Mouse (Mus musculus) MEL (cell line): ENCODE data around the gene Rora. TPM values are rescaled to one million over a fixed set of nuclear protein-coding genes. Genes with fewer than 3 reads are reported as not detected.

ENCODE experiments used
- DNase-seq: peaks from one replicate; pipeline ENCODE4 v3.0.0; 2011; ENCODE audit warnings: low read depth, low spot score
- H3K27ac ChIP-seq: 2 replicates; pipeline ENCODE4 v1.5.1; 2012; ENCODE audit warnings: low read depth, mild to moderate bottlenecking, control low read depth, low read length, moderate library complexity; ENCODE audit not compliant: control insufficient read depth
- H3K27me3 ChIP-seq, 2 experiments: fragments of 150-350 bp in 1 of 2; sonication (generic) in 1 of 2; 2 replicates each; pipeline ENCODE4 v1.6.1; 2012; ENCODE audit warnings: low read length in 2 of 2, mild to moderate bottlenecking in 2 of 2, improper control_type of control experiment in 1 of 2, moderate library complexity in 1 of 2; ENCODE audit not compliant: insufficient read depth in 2 of 2, control insufficient read depth in 1 of 2
- H3K36me3 ChIP-seq, 2 experiments: 2 replicates each; pipeline ENCODE4 v1.6.1; 2012 to 2014; ENCODE audit warnings: low read length in 2 of 2, improper control_type of control experiment in 1 of 2, inconsistent platforms in 1 of 2, mild to moderate bottlenecking in 1 of 2; ENCODE audit not compliant: insufficient read depth in 2 of 2, control insufficient read depth in 1 of 2
- H3K4me1 ChIP-seq, 2 experiments: fragments of 150-350 bp in 1 of 2; sonication (generic) in 1 of 2; 2 replicates each; pipeline ENCODE4 v1.6.1; 2012; ENCODE audit warnings: low read length in 2 of 2, improper control_type of control experiment in 1 of 2, mild to moderate bottlenecking in 1 of 2; ENCODE audit not compliant: insufficient read depth in 2 of 2, control insufficient read depth in 1 of 2
- H3K4me3 ChIP-seq, 2 experiments: fragments of 150-350 bp in 1 of 2; sonication (generic) in 1 of 2; 2 replicates each; pipeline ENCODE4 v1.5.1; 2012; ENCODE audit warnings: low read depth in 2 of 2, low read length in 2 of 2, mild to moderate bottlenecking in 2 of 2, moderate library complexity in 2 of 2, control low read depth in 1 of 2, improper control_type of control experiment in 1 of 2; ENCODE audit not compliant: control insufficient read depth in 1 of 2, insufficient read depth in 1 of 2
- H3K79me2 ChIP-seq: 2 replicates; pipeline ENCODE4 v1.6.1; 2012; ENCODE audit warnings: mild to moderate bottlenecking, low read length, moderate library complexity; ENCODE audit not compliant: control insufficient read depth, poor library complexity, insufficient read depth
- H3K9ac ChIP-seq: 2 replicates; pipeline ENCODE4 v1.6.1; 2012; ENCODE audit warnings: low read depth, mild to moderate bottlenecking, control low read depth, low read length, moderate library complexity; ENCODE audit not compliant: control insufficient read depth, poor library complexity, severe bottlenecking
- H3K9me3 ChIP-seq: fragments of 150-350 bp; sonication (generic); replicated peaks from 2 replicates; pipeline ENCODE4 v1.6.1; 2012; ENCODE audit warnings: mild to moderate bottlenecking, low read length, improper control_type of control experiment, moderate library complexity; ENCODE audit not compliant: insufficient read depth
- CHD1 ChIP-seq: IDR thresholded peaks from 2 replicates; pipeline ENCODE4 v1.6.1; 2012; ENCODE audit warnings: low read depth, mild to moderate bottlenecking, inconsistent platforms, low read length, improper control_type of control experiment
- CTCF ChIP-seq, 3 experiments: IDR thresholded peaks in 2 of 3; conservative IDR thresholded peaks in 1 of 3; 2 replicates each; pipeline ENCODE4 v1.5.1; 2011 to 2012; ENCODE audit warnings: low read length in 3 of 3, low read depth in 2 of 3, mild to moderate bottlenecking in 2 of 3, improper control_type of control experiment in 1 of 3, inconsistent platforms in 1 of 3, mixed read lengths in 1 of 3, moderate library complexity in 1 of 3; ENCODE audit not compliant: control insufficient read depth in 1 of 3, insufficient read depth in 1 of 3, poor library complexity in 1 of 3, severe bottlenecking in 1 of 3
- ELF1 ChIP-seq: IDR thresholded peaks from 2 replicates; pipeline ENCODE4 v1.6.1; 2014; ENCODE audit warnings: low read depth, mild to moderate bottlenecking, inconsistent platforms, low read length, improper control_type of control experiment, moderate library complexity
- EP300 ChIP-seq, 2 experiments: IDR thresholded peaks; 2 replicates each; pipeline ENCODE4 v1.6.1; 2011; ENCODE audit warnings: improper control_type of control experiment in 2 of 2, low read length in 2 of 2, low read depth in 1 of 2, mild to moderate bottlenecking in 1 of 2
- ETS1 ChIP-seq: IDR thresholded peaks from 2 replicates; pipeline ENCODE4 v1.6.1; 2012; ENCODE audit warnings: low read depth, mild to moderate bottlenecking, inconsistent platforms, low read length, improper control_type of control experiment, moderate library complexity
- GABPA ChIP-seq: IDR thresholded peaks from 2 replicates; pipeline ENCODE4 v1.6.1; 2012; ENCODE audit warnings: low read depth, mild to moderate bottlenecking, inconsistent platforms, low read length, improper control_type of control experiment, moderate library complexity
- GATA1 ChIP-seq: IDR thresholded peaks from 2 replicates; pipeline ENCODE4 v1.6.1; 2011; ENCODE audit warnings: low read depth, low read length, improper control_type of control experiment
- KAT2A ChIP-seq: conservative IDR thresholded peaks from 2 replicates; pipeline ENCODE4 v1.6.1; 2012; ENCODE audit warnings: low read depth, low read length, improper control_type of control experiment, inconsistent platforms
- MAFK ChIP-seq: IDR thresholded peaks from 2 replicates; pipeline ENCODE4 v1.6.1; 2011; ENCODE audit warnings: low read depth, mild to moderate bottlenecking, low read length, improper control_type of control experiment, borderline replicate concordance
- MAX ChIP-seq: IDR thresholded peaks from 2 replicates; pipeline ENCODE4 v1.6.1; 2011; ENCODE audit warnings: low read length, improper control_type of control experiment
- NELFE ChIP-seq: IDR thresholded peaks from 2 replicates; pipeline ENCODE4 v1.6.1; 2011; ENCODE audit warnings: low read depth, low read length, improper control_type of control experiment
- NRF1 ChIP-seq: IDR thresholded peaks from 2 replicates; pipeline ENCODE4 v1.6.1; 2014; ENCODE audit warnings: low read depth, mild to moderate bottlenecking, inconsistent platforms, low read length, improper control_type of control experiment, moderate library complexity; ENCODE audit not compliant: poor library complexity, insufficient read depth, severe bottlenecking
- POLR2A ChIP-seq, 2 experiments: IDR thresholded peaks; 2 replicates each; pipeline ENCODE4 v1.6.1; 2011 to 2012; ENCODE audit warnings: low read length in 2 of 2, mild to moderate bottlenecking in 2 of 2, control low read depth in 1 of 2, improper control_type of control experiment in 1 of 2, low read depth in 1 of 2, moderate library complexity in 1 of 2; ENCODE audit not compliant: control insufficient read depth in 1 of 2, insufficient read depth in 1 of 2, poor library complexity in 1 of 2
- POLR2AphosphoS2 ChIP-seq: IDR thresholded peaks from 2 replicates; pipeline ENCODE4 v1.6.1; 2011; ENCODE audit warnings: low read length, improper control_type of control experiment
- POLR2AphosphoS5 ChIP-seq: IDR thresholded peaks from 2 replicates; pipeline ENCODE4 v1.6.1; 2012; ENCODE audit warnings: low read depth, borderline replicate concordance, mild to moderate bottlenecking, inconsistent platforms, low read length, moderate library complexity, mixed read lengths
- RAD21 ChIP-seq: IDR thresholded peaks from 2 replicates; pipeline ENCODE4 v1.6.1; 2011; ENCODE audit warnings: mild to moderate bottlenecking, low read depth, low read length, improper control_type of control experiment
- TCF12 ChIP-seq: IDR thresholded peaks from 2 replicates; pipeline ENCODE4 v1.6.1; 2014; ENCODE audit warnings: low read depth, mild to moderate bottlenecking, inconsistent platforms, low read length, improper control_type of control experiment, moderate library complexity
- UBTF ChIP-seq: IDR thresholded peaks from 2 replicates; pipeline ENCODE4 v1.6.1; 2012; ENCODE audit warnings: low read depth, mild to moderate bottlenecking, inconsistent platforms, low read length, improper control_type of control experiment, moderate library complexity, borderline replicate concordance; ENCODE audit not compliant: insufficient read depth
- USF2 ChIP-seq, 2 experiments: IDR thresholded peaks; 2 replicates each; pipeline ENCODE4 v1.6.1; 2011 to 2012; ENCODE audit warnings: improper control_type of control experiment in 2 of 2, low read length in 2 of 2, borderline replicate concordance in 1 of 2, inconsistent platforms in 1 of 2, low read depth in 1 of 2, mild to moderate bottlenecking in 1 of 2; ENCODE audit not compliant: insufficient read depth in 1 of 2
- ZC3H11A ChIP-seq: IDR thresholded peaks from 2 replicates; pipeline ENCODE4 v1.6.1; 2012; ENCODE audit warnings: low read depth, mild to moderate bottlenecking, inconsistent platforms, low read length, improper control_type of control experiment
- ZKSCAN1 ChIP-seq: IDR thresholded peaks from 2 replicates; pipeline ENCODE4 v1.6.1; 2012; ENCODE audit warnings: low read depth, mild to moderate bottlenecking, inconsistent platforms, low read length, improper control_type of control experiment, moderate library complexity
- ZMIZ1 ChIP-seq: IDR thresholded peaks from 2 replicates; pipeline ENCODE4 v1.6.1; 2012; ENCODE audit warnings: low read depth, mild to moderate bottlenecking, inconsistent platforms, low read length, improper control_type of control experiment, moderate library complexity
- polyA plus RNA-seq, 2 experiments: library from polyadenylated mRNA; stranded (reverse) in 1 of 2; unstranded in 1 of 2; fragments of >175 nt in 1 of 2; fragments of >200 nt in 1 of 2; gene quantifications; 2 replicates each; pipeline versions ENCODE4 v1.2.1 to v1.2.4; 2012; ENCODE audit warnings: low replicate concordance in 2 of 2, low read depth in 1 of 2; ENCODE audit not compliant: insufficient read length in 2 of 2, insufficient read depth in 1 of 2, missing spikeins in 1 of 2
- total RNA-seq: library from RNA; depleted of rRNA; stranded (reverse); fragments of 300-350 nt; gene quantifications from 2 replicates; pipeline ENCODE4 v1.2.3, GENCODE M21; 2012

Rora gene
- total and polyA plus RNA-seq, 3 experiments: not detected

DNA sequence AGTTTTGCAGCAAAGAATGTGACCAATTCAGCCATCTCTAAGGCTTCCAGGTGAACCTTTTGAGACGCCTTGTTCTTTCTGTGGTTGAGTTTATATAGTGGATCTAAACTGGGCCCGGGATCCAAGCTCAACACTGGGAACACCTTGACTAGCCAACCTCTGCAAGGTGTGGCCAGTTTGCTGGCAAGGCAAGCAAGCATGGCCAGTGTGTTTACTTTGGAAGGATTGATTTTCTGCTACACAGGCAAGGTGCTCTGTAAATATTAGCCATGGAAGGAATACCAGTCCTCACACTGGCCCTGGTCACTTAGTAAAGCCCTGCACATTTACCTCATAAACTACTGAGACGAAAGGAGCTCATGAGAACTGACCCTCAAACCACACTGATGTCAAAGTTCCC, 172.3 kb downstream of the Rora start:
- Histone ChIP-seq H3K9ac (no peak overlapping the region), H3K79me2 (no peaks in the 10 kb centered on the region), H3K9me3 (no peaks in the 10 kb centered on the region), H3K4me3 (no peak overlapping the region)
- TF ChIP-seq KAT2A (no peak), GABPA (no peak), TCF12 (no peak), EP300 (IDR thresholded peaks at IDR 0.05; ENCODE audit: low read depth in 1 of 2, low read length in 2 of 2) (no peak), GATA1 (no peak), ELF1 (no peak), POLR2A (IDR thresholded peaks at IDR 0.05; ENCODE audit: control insufficient read depth in 1 of 2, insufficient read depth in 1 of 2, low read depth in 1 of 2, low read length in 2 of 2, poor library complexity in 1 of 2) (no peak), MAFK (no peak), MAX (no peak), POLR2AphosphoS5 (no peak), ZC3H11A (no peak)
- TF ChIP-seq, all 39 proteins: peak for 0
- no peak overlapping the region for H3K27ac ChIP-seq
- no peak for DNase-seq
- no peaks in the 10 kb centered on the region for H3K27me3 ChIP-seq
- H3K36me3 ChIP-seq: no peaks in the 10 kb centered on the region
- no peaks in the 10 kb centered on the region for H3K4me1 ChIP-seq

DNA sequence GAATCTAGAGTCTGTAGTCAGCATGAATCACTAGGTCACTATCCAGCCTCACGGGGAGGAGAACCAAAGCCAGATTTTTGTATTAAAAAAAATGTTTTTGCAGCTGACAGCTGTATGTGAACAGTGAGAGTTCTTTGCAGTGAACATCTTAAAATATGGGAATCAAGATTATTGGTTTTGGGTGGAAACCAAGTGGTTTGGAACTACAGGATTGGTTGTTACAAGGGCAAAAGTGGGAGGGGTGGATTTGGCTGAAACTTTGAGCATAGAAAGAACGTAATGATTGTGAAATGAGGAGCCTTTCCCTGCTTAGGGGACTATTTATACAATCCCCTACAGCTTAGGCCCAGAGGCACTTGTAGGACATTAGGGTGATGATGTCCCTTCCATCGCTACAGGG, 173.9 kb downstream of the Rora start:
- no peak for DNase-seq
- Histone ChIP-seq H3K27ac (no peak overlapping the region), H3K27me3 (no peaks in the 10 kb centered on the region), H3K4me1 (no peaks in the 10 kb centered on the region), H3K4me3 (no peak overlapping the region), H3K9ac (no peak overlapping the region), H3K9me3 (no peaks in the 10 kb centered on the region), H3K36me3 (no peaks in the 10 kb centered on the region), H3K79me2 (no peaks in the 10 kb centered on the region)
- TF ChIP-seq USF2 (IDR thresholded peaks at IDR 0.05; ENCODE audit: borderline replicate concordance in 1 of 2, insufficient read depth in 1 of 2, low read depth in 1 of 2, low read length in 2 of 2) (no peak), NELFE (no peak), CTCF (IDR thresholded peaks at IDR 0.05 in 2 of 3, conservative IDR thresholded peaks at IDR 0.05 in 1 of 3; ENCODE audit: control insufficient read depth in 1 of 3, insufficient read depth in 1 of 3, low read depth in 2 of 3, low read length in 3 of 3, poor library complexity in 1 of 3, severe bottlenecking in 1 of 3) (no peak), NRF1 (no peak), ZMIZ1 (no peak), ETS1 (no peak), ZKSCAN1 (no peak), TCF12 (no peak), GATA1 (no peak), UBTF (no peak), POLR2AphosphoS2 (no peak), CHD1 (no peak), GABPA (no peak), RAD21 (no peak), ELF1 (no peak)
